Mouse (Mus musculus): Measurements from ENCODE around the gene Rec114. TPM values are rescaled to one million over a fixed set of nuclear protein-coding genes. Genes with fewer than 3 reads are reported as not detected.

Rec114 gene
- polyA plus RNA-seq, 1 experiment from 2014 or later, result 1.7 TPM

DNA sequence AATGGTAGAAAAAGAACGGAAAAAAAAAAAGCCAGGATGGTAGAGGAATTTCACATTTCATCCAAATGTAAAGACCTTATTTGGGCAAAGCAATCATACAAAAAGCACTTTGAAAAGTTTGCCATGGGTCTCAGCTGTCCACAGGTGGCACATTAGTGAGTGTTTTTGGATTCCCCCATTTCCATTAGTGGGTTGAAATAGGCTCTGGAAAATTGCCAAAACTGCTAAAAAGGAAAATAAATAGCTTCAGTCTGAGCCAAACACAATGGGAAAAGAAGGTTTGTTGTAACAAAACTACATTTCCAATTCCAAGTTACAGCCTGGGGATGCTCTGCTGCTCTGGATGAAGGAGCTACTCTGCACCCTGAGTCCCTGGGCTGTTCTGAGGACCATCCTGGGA is 9.8 kb upstream of the Rec114 start:
- Histone ChIP-seq H3K4me3 (no peak overlapping the region), H3K4me2 (no peak overlapping the region), H3K9ac (no peak overlapping the region), H3K36me3 (no peaks in the 10 kb centered on the region), H3K27ac (peak overlapping the region; percentile 55; the same call in 1 of the 2 replicates), H3K4me1 (peaks cover 9% of the 10 kb centered on the region), H3K9me3 (no peaks in the 10 kb centered on the region), H3K27me3 (no peaks in the 10 kb centered on the region)
- no peak for ATAC-seq (ENCODE audit: insufficient number of reproducible peaks, insufficient read depth, low FRiP score, low TSS enrichment, low read depth)
- 70% methylated on average over 1 of the region's 1 CpGs for WGBS

DNA sequence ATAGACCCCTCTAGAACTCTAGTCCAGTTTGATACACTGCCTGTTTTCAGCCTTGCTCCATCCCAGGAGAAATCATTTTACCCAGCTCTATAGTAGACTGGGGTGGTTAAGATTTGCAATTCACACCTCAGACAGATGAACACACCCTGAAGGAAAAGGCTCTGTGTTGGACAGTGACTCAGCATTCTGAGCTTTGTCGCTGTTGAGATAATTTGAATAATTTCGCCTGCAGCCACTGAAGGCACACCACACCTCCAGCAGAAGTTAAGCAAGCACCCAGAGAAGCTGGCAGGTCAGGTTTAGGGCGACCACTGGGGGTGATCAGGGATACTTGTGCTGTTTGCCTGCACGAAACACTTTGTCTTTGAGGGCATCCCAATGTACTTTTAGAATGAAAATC is 4.4 kb upstream of the Rec114 start:
- Histone ChIP-seq H3K4me1 (no peaks in the 10 kb centered on the region), H3K27ac (no peak overlapping the region), H3K27me3 (no peaks in the 10 kb centered on the region), H3K4me3 (no peak overlapping the region), H3K4me2 (no peak overlapping the region), H3K9ac (no peak overlapping the region), H3K9me3 (no peaks in the 10 kb centered on the region), H3K36me3 (no peaks in the 10 kb centered on the region)
- 54% methylated on average over 4 of the region's 4 CpGs for WGBS
- ATAC-seq (ENCODE audit: insufficient number of reproducible peaks, insufficient read depth, low FRiP score, low TSS enrichment, low read depth), result no peak

DNA sequence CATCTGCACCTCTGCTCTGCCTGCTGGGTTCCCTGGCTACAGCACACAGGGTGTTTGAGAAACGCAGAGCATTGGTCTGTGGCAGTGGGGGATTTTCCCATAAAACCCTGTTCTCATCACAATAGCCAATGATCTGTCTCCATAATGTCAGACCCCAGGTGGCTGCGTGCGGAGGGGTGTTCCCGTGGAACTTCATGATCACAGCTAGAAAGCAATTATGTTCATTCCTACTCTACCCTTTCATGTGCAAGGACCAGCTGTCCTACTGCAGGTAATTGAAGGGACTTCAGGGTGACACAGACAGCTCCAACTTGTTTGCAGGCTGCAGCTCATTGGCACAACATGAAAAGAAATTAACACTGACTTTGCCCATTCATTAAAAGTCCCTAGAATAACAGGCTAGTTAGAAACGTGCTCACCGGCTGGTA is 3.6 kb upstream of the Rec114 start:
- 52% methylated on average over 6 of the region's 6 CpGs for WGBS
- no peak overlapping the region for H3K27ac ChIP-seq
- H3K4me1 ChIP-seq, result no peaks in the 10 kb centered on the region
- H3K9me3 ChIP-seq, result no peaks in the 10 kb centered on the region
- H3K4me2 ChIP-seq, result no peak overlapping the region
- H3K9ac ChIP-seq, result no peak overlapping the region
- H3K36me3 ChIP-seq, result no peaks in the 10 kb centered on the region
- no peak for ATAC-seq (ENCODE audit: insufficient number of reproducible peaks, insufficient read depth, low FRiP score, low TSS enrichment, low read depth)
- H3K27me3 ChIP-seq, result no peaks in the 10 kb centered on the region
- no peak overlapping the region for H3K4me3 ChIP-seq

DNA sequence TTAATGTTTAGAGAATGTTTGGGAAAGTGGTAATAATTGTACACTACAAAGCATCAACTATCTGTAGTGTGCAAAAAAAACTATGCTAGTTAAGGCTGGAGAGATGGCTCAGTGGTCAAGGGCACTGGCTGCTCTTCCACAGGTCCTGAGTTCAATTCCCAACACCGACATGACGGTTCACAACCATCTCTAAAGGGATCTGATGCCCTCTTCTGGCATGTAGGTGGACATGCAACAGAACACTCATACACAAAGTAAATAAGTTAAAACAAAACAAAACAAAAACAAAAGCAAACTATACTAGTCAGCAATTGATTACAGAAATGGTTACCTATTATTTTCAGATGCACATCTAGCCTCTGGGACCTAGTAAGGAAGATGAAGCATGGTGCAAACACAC is 1.1 kb downstream of the Rec114 start:
- Histone ChIP-seq H3K27me3 (no peaks in the 10 kb centered on the region), H3K4me2 (no peak overlapping the region), H3K36me3 (no peaks in the 10 kb centered on the region), H3K4me1 (no peaks in the 10 kb centered on the region), H3K9me3 (no peaks in the 10 kb centered on the region), H3K4me3 (no peak overlapping the region), H3K27ac (no peak overlapping the region), H3K9ac (no peak overlapping the region)
- no peak for ATAC-seq (ENCODE audit: insufficient number of reproducible peaks, insufficient read depth, low FRiP score, low TSS enrichment, low read depth)
- WGBS, result 93% methylated on average over 2 of the region's 2 CpGs

DNA sequence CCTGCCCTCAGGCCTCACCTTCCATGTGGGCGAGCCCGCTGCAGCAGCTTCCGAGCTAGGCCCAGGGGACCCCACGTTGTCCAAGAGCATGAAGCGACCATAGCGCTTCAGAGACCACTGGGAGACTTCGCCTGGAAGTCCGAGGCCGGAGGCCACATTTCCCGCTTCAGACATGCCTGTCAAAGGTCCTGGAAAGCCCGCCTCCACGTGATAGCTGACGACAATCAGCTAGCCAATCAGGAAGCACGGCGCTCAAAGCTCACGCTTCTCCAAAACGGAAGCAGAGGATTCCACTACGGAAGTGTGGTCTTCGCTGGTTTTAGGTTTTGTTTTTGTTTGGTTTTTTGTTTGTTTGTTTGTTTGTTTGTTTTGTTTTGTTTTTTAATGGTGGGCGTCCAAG is 2.4 kb downstream of the Rec114 start:
- Histone ChIP-seq H3K9me3 (no peaks in the 10 kb centered on the region), H3K27me3 (no peaks in the 10 kb centered on the region), H3K27ac (no peak overlapping the region), H3K4me1 (no peaks in the 10 kb centered on the region), H3K9ac (no peak overlapping the region), H3K4me2 (no peak overlapping the region), H3K4me3 (no peak overlapping the region), H3K36me3 (no peaks in the 10 kb centered on the region)
- ATAC-seq (ENCODE audit: insufficient number of reproducible peaks, insufficient read depth, low FRiP score, low TSS enrichment, low read depth), result no peak
- WGBS, result 81% methylated on average over 20 of the region's 20 CpGs

DNA sequence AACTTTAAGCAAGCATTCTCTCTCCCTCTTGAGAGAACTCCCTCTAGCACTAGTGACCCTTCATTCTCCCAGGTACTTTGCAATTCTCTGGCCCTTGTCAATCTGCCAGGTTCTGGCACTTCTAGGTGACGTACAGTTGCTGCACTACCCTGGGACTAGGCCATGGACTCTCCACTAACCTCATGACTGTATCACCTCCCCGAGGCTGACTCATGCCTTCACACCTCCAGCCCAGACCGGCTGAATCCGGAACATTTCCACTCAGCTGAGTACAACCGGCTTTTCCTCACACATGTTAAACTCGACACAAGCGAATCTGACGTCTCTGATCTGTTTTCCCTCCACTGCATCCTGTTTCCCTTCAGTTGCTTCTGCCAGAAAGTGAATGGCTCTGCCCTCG is 4.0 kb downstream of the Rec114 start:
- no peaks in the 10 kb centered on the region for H3K27me3 ChIP-seq
- 66% methylated on average over 9 of the region's 9 CpGs for WGBS
- ATAC-seq (ENCODE audit: insufficient number of reproducible peaks, insufficient read depth, low FRiP score, low TSS enrichment, low read depth), result no peak

DNA sequence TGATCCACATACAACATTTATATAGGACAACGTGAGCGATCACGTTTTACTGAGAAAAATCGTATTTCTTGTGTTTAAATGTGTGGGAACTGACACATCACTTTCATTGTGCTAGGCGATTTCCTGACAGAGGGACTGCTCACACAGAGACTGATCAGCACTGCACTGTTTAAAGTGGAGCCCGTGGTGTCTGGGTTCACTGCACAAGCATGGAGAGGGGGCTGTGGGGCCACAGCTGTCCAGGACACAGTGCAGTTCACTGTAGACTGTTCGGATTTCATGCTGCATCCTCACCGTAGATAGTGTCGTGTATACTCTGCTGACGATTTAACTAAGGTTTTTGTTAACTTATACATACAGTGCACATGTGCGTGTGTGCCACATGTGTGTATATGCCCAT is 20.6 kb downstream of the Rec114 start:
- H3K4me1 ChIP-seq, result no peaks in the 10 kb centered on the region
- ATAC-seq (ENCODE audit: insufficient number of reproducible peaks, insufficient read depth, low FRiP score, low TSS enrichment, low read depth), result no peak
- 82% methylated on average over 11 of the region's 11 CpGs for WGBS

More for the DNA sequence above, 4.0 kb downstream of the Rec114 start:
- no peak overlapping the region for H3K27ac ChIP-seq
- H3K4me3 ChIP-seq, result no peak overlapping the region
- H3K4me1 ChIP-seq, result no peaks in the 10 kb centered on the region
- no peaks in the 10 kb centered on the region for H3K36me3 ChIP-seq
- no peak overlapping the region for H3K9ac ChIP-seq
- no peak overlapping the region for H3K4me2 ChIP-seq
- H3K9me3 ChIP-seq, result no peaks in the 10 kb centered on the region

DNA sequence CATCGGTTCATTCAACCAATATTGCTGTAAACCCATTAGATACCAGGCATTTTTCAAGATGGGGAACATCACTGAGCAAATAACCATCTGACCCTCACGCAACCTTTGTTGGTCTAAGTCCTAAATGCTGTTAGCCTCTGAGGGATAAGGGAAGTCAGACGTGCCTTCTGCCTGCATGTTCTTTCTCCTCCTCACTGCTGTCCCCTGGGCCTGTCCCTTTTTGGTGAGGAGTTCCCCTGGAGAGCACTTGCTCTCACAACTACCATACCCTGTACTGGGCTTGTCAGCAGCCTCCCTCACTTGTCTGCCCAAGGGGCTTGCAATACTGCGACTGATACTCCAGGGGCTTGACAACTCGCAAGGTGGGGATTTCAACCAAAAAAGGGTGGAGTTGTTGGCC is 21.6 kb downstream of the Rec114 start:
- Histone ChIP-seq H3K27ac (no peak overlapping the region), H3K9ac (no peak overlapping the region), H3K9me3 (no peaks in the 10 kb centered on the region), H3K36me3 (no peaks in the 10 kb centered on the region), H3K4me3 (no peak overlapping the region), H3K4me2 (no peak overlapping the region), H3K27me3 (no peaks in the 10 kb centered on the region), H3K4me1 (no peaks in the 10 kb centered on the region)
- no peak for ATAC-seq (ENCODE audit: insufficient number of reproducible peaks, insufficient read depth, low FRiP score, low TSS enrichment, low read depth)
- 77% methylated on average over 5 of the region's 5 CpGs for WGBS

More for the DNA sequence above, 20.6 kb downstream of the Rec114 start:
- H3K4me3 ChIP-seq, result no peak overlapping the region
- H3K27me3 ChIP-seq, result no peaks in the 10 kb centered on the region
- no peak overlapping the region for H3K9ac ChIP-seq
- H3K4me2 ChIP-seq, result no peak overlapping the region
- H3K27ac ChIP-seq, result no peak overlapping the region
- H3K9me3 ChIP-seq, result no peaks in the 10 kb centered on the region
- no peaks in the 10 kb centered on the region for H3K36me3 ChIP-seq

DNA sequence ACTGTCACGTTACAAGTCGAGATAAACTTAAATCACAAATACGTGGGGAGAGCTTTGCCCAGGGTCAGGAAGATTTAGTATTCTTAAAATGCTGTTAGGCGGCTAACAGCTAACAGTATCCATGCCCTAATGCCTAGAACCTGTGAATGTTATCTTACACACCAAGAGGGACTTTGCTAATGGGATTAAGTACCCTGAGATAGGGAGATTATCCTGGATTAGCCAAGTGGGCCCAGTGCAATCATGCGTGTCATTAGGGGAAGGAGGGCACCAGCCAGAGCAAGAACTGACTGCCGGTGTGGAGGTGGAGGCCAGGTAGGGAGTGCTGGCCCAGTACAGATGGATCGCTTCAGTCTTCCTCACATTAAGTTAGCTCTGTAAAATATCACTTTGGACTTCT is 22.7 kb downstream of the Rec114 start:
- no peak overlapping the region for H3K4me2 ChIP-seq
- no peaks in the 10 kb centered on the region for H3K36me3 ChIP-seq
- 61% methylated on average over 7 of the region's 7 CpGs for WGBS
- H3K4me3 ChIP-seq, result no peak overlapping the region
- H3K27me3 ChIP-seq, result no peaks in the 10 kb centered on the region
- ATAC-seq (ENCODE audit: insufficient number of reproducible peaks, insufficient read depth, low FRiP score, low TSS enrichment, low read depth), result no peak
- H3K27ac ChIP-seq, result no peak overlapping the region
- no peak overlapping the region for H3K9ac ChIP-seq
- H3K4me1 ChIP-seq, result no peaks in the 10 kb centered on the region
- H3K9me3 ChIP-seq, result no peaks in the 10 kb centered on the region

DNA sequence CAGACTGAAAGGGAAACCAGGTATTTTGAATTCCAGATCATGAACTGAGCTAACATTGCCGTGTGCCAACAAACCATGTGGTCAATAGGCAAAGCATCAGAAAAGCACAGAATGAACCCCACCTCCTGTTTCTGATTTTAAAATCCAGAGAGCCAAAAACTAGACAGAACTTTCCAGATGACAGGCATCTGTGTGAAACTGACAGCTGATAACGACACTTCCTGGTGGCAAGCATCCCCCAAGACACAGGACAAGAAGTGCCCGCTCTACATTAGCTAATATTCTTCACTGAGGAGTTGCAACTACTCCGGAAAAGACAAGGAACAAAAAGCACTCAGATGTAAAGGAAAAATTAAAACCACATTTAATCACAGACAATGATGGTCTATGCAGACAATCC is 23.6 kb downstream of the Rec114 start:
- no peak overlapping the region for H3K4me3 ChIP-seq
- WGBS, result 44% methylated on average over 4 of the region's 4 CpGs
- no peak for ATAC-seq (ENCODE audit: insufficient number of reproducible peaks, insufficient read depth, low FRiP score, low TSS enrichment, low read depth)

DNA sequence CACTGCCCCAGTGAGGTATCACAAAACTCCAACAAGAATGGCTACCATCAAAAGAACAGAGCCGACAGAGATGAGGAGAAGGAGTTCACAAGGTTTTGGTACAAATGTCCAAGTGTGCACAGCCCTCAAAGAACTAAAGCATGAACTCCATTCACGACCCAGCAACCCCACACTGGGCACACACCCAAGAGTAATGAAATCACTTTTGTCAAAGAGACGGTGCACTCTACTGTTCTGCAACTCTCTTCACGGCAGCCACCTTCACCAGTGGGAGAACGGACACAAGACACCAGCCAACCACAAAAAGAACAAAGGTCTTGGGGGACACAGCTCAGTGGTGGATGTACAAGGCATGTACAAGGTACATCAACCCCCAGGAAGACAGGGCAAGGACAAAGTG is 24.3 kb downstream of the Rec114 start:
- Histone ChIP-seq H3K4me3 (no peak overlapping the region), H3K4me1 (no peaks in the 10 kb centered on the region), H3K9me3 (no peaks in the 10 kb centered on the region), H3K9ac (no peak overlapping the region), H3K4me2 (no peak overlapping the region), H3K27me3 (no peaks in the 10 kb centered on the region), H3K36me3 (no peaks in the 10 kb centered on the region), H3K27ac (no peak overlapping the region)
- 72% methylated on average over 5 of the region's 5 CpGs for WGBS
- no peak for ATAC-seq (ENCODE audit: insufficient number of reproducible peaks, insufficient read depth, low FRiP score, low TSS enrichment, low read depth)

More for the DNA sequence above, 23.6 kb downstream of the Rec114 start:
- H3K27ac ChIP-seq, result no peak overlapping the region
- H3K4me2 ChIP-seq, result no peak overlapping the region
- H3K27me3 ChIP-seq, result no peaks in the 10 kb centered on the region
- no peaks in the 10 kb centered on the region for H3K4me1 ChIP-seq
- H3K9ac ChIP-seq, result no peak overlapping the region
- H3K9me3 ChIP-seq, result no peaks in the 10 kb centered on the region
- no peaks in the 10 kb centered on the region for H3K36me3 ChIP-seq

DNA sequence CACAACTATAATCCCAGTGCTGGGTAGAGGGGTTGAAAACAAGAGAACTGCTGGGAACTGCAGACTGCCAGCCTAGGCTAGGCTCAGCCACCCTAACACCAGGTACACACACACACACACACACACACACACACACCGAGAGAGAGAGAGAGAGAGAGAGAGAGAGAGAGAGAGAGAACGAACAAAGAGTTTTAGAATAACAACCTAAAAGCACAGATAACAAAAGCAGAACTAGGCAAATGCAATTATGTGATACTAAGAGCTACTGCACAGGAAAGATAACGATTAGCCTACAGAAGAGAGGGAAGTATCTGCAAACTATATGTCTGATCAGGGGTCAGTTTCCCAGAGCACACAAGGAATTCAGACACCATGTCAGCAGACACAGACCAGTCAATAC is 24.8 kb downstream of the Rec114 start:
- Histone ChIP-seq H3K27me3 (no peaks in the 10 kb centered on the region), H3K9ac (no peak overlapping the region), H3K36me3 (no peaks in the 10 kb centered on the region), H3K4me1 (no peaks in the 10 kb centered on the region), H3K4me3 (no peak overlapping the region), H3K9me3 (no peaks in the 10 kb centered on the region), H3K4me2 (no peak overlapping the region), H3K27ac (no peak overlapping the region)
- 69% methylated on average over 3 of the region's 3 CpGs for WGBS
- no peak for ATAC-seq (ENCODE audit: insufficient number of reproducible peaks, insufficient read depth, low FRiP score, low TSS enrichment, low read depth)

DNA sequence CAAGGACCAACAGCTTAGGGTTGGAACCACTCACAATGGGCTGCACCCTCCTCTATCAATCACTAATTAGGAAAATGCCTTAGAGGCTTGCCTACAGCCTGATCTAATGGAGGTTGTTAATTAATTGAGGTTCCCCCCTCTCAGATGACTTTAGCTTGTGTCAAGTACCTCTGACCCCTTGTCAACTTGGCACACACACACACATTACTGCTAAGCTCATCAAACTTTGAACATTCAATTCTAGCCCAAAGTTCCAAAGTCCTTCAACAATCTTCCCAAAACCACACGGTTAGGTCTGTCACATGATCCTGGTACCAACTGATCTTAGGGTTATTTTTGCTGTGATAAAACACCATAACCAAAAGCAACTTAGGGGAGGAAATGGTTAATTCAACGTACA is 26.9 kb downstream of the Rec114 start:
- Histone ChIP-seq H3K36me3 (no peaks in the 10 kb centered on the region), H3K9ac (no peak overlapping the region), H3K4me3 (no peak overlapping the region), H3K27ac (no peak overlapping the region), H3K4me1 (no peaks in the 10 kb centered on the region), H3K4me2 (0 out of 2 replicates have a peak overlapping the region, but pooled peaks have one; percentile 4), H3K9me3 (no peaks in the 10 kb centered on the region), H3K27me3 (no peaks in the 10 kb centered on the region)
- no peak for ATAC-seq (ENCODE audit: insufficient number of reproducible peaks, insufficient read depth, low FRiP score, low TSS enrichment, low read depth)
- WGBS, result 34% methylated on average over 2 of the region's 2 CpGs
